Mouse (Mus musculus) left cerebral cortex, postnatal 4 days (tissue): ENCODE data around the gene Vsx1. TPM values are rescaled to one million over a fixed set of nuclear protein-coding genes. Genes with fewer than 3 reads are reported as not detected.
A peak's percentile ranks its signal among the peaks of the same experiment; 100 is the strongest.

Experiments used
- DNase-seq: peaks from one replicate; pipeline ENCODE4 v3.0.0-alpha.2; 2022
- intact Hi-C: fragments of 180-260 bp; cut with DNase I; formaldehyde crosslinking; loops from one replicate; pipeline ENCODE4 v1.15.1; 2025
- total RNA-seq, 2 experiments: library from RNA; stranded (reverse); gene quantifications; 2 replicates each; pipeline ENCODE4 v1.2.3; 2021

Vsx1 gene
- total RNA-seq, 2 experiments from 2014 or later: 0.10 to 0.12 TPM

GRCm38 (mm10) chr2:150647681-150648299 is 41.4 kb downstream of the Vsx1 start:
- intact Hi-C loops: no loop called here
- DNase-seq: no peak

GRCm38 (mm10) chr2:150646411-150647121 is 42.6 kb downstream of the Vsx1 start:
- DNase-seq: no peak
- intact Hi-C loops: no loop called here

- DNase-seq: no peak
- intact Hi-C loops: no loop called here
Observed at GRCm38 (mm10) chr2:150645225-150645624, 43.9 kb downstream of the Vsx1 start.

- DNase-seq: peak; percentile 59
- intact Hi-C loops: no loop called here
Observed at GRCm38 (mm10) chr2:150643726-150644415, 45.3 kb downstream of the Vsx1 start.

GRCm38 (mm10) chr2:150643166-150643565 is 46.0 kb downstream of the Vsx1 start:
- intact Hi-C loops: no loop called here
- no peak for DNase-seq

GRCm38 (mm10) chr2:150638370-150638733 is 50.8 kb downstream of the Vsx1 start:
- DNase-seq: no peak
- intact Hi-C loops: no loop called here

- DNase-seq: no peak
- intact Hi-C loops: no loop called here
Observed at GRCm38 (mm10) chr2:150637702-150638369, 51.3 kb downstream of the Vsx1 start.

- intact Hi-C loops: no loop called here
- no peak for DNase-seq
Observed at GRCm38 (mm10) chr2:150635877-150636446, 53.2 kb downstream of the Vsx1 start.

Other genes starting within 250 kb of the Vsx1 start
- gene Zfp442, start 237.9 kb downstream of the Vsx1 start, total RNA-seq: 1 to 10 TPM; 9.0 to 9.7 TPM
- under 1 TPM; 0.28 to 0.44 TPM for gene Zfp345, start 204.3 kb downstream of the Vsx1 start, total RNA-seq
- not detected for gene Cst7, start 118.9 kb downstream of the Vsx1 start, total RNA-seq
- gene Apmap, start 80.8 kb downstream of the Vsx1 start, total RNA-seq: 10 to 100 TPM; 29.1 to 37.9 TPM
- 10 to 100 TPM; 15.5 to 16.6 TPM for gene Acss1, start 20.9 kb downstream of the Vsx1 start, total RNA-seq
- gene Entpd6, start 59.7 kb upstream of the Vsx1 start, total RNA-seq: 10 to 100 TPM; 53.0 to 58.5 TPM
- gene Pygb, start 97.4 kb upstream of the Vsx1 start, total RNA-seq: 100 to 1,000 TPM; 138 to 144 TPM
- gene Abhd12, start 215.4 kb upstream of the Vsx1 start, total RNA-seq: 100 to 1,000 TPM; 116 to 117 TPM
- gene Gins1, start 216.0 kb upstream of the Vsx1 start, total RNA-seq: 1 to 10 TPM; 7.2 to 8.9 TPM